Comparison of ENCODE assay signal across 8 mouse cellular contexts in genomic region chr17:56109219-56110051, GRCm38 (mm10). TPM values are rescaled to one million over a fixed set of nuclear protein-coding genes. Genes with fewer than 3 reads are reported as not detected.
A peak's percentile ranks its signal among the peaks of the same experiment; 100 is the strongest.
DNase-seq lines count a peak whose midpoint lies in the region; ATAC-seq lines count a peak whose summit lies in the region.

Gene Plin4 (minus strand): TSS chr17:56109803.

- H3K27ac ChIP-seq in hindbrain, embryonic 13.5 days = 0 out of 2 replicates have a peak within 1 kb of the TSS, but pooled peaks have one; percentile 3
- no peak within 1 kb of the TSS for H3K27ac ChIP-seq in hindbrain, embryonic 12.5 days
- no peak within 1 kb of the TSS for H3K27ac ChIP-seq in heart, embryonic 13.5 days (replicated peaks)

- no peak within 1 kb of the TSS for H3K4me3 ChIP-seq in hindbrain, embryonic 13.5 days
- no peak within 1 kb of the TSS for H3K4me3 ChIP-seq in hindbrain, embryonic 12.5 days
- no peak within 1 kb of the TSS for H3K4me3 ChIP-seq in heart, embryonic 13.5 days

- ATAC-seq in hindbrain, embryonic 13.5 days (ENCODE audit: low FRiP score) = no peak
- no peak for ATAC-seq in hindbrain, embryonic 12.5 days (ENCODE audit: low FRiP score)
- no peak for ATAC-seq in heart, embryonic 13.5 days (ENCODE audit: extremely low read depth, insufficient number of reproducible peaks, low FRiP score, low TSS enrichment)

- no peak within 1 kb of the TSS for H3K4me2 ChIP-seq in hindbrain, embryonic 13.5 days
- H3K4me2 ChIP-seq in hindbrain, embryonic 12.5 days (replicated peaks) = no peak within 1 kb of the TSS
- no peak within 1 kb of the TSS for H3K4me2 ChIP-seq in heart, embryonic 13.5 days

- H3K4me1 ChIP-seq in hindbrain, embryonic 13.5 days (replicated peaks) = peaks cover 13% of the 10 kb centered on the region
- H3K4me1 ChIP-seq in hindbrain, embryonic 12.5 days = peaks cover 5% of the 10 kb centered on the region; the same call in 1 of the 2 replicates
- H3K4me1 ChIP-seq in heart, embryonic 13.5 days = peaks cover 12% of the 10 kb centered on the region

- no peaks in the 10 kb centered on the region for H3K27me3 ChIP-seq in hindbrain, embryonic 13.5 days
- H3K27me3 ChIP-seq in hindbrain, embryonic 12.5 days = no peaks in the 10 kb centered on the region
- no peaks in the 10 kb centered on the region for H3K27me3 ChIP-seq in heart, embryonic 13.5 days (replicated peaks)

- WGBS in hindbrain, embryonic 13.5 days = 63% methylated on average over 10 of the region's 10 CpGs
- 61% methylated on average over 10 of the region's 10 CpGs for WGBS in hindbrain, embryonic 12.5 days
- WGBS in heart, embryonic 13.5 days = 53% methylated on average over 10 of the region's 10 CpGs

- DNase-seq in urinary bladder, postnatal 14 days (ENCODE audit: low spot score) = peak; percentile 64
- DNase-seq in urinary bladder, postnatal 4 days (ENCODE audit: low spot score in 2 of 2) = no peak
- DNase-seq in spleen, adult 12 weeks (ENCODE audit: low spot score) = no peak
- no peak for DNase-seq in c-Kit-positive CD71-positive TER-119-positive erythroid progenitor cells, embryonic 14.5 days (ENCODE audit: low spot score)
- DNase-seq in frontal cortex, adult 2 months (ENCODE audit: extremely low spot score in 1 of 2, low spot score in 1 of 2) = no peak

- H3K36me3 ChIP-seq in hindbrain, embryonic 13.5 days = peaks cover 9% of the 10 kb centered on the region
- no peaks in the 10 kb centered on the region for H3K36me3 ChIP-seq in hindbrain, embryonic 12.5 days
- 0 out of 2 replicates have a peak, but pooled peaks cover 6% of the 10 kb centered on the region for H3K36me3 ChIP-seq in heart, embryonic 13.5 days

- no peak within 1 kb of the TSS for H3K9ac ChIP-seq in hindbrain, embryonic 13.5 days
- H3K9ac ChIP-seq in hindbrain, embryonic 12.5 days = no peak within 1 kb of the TSS
- peak within 1 kb of the TSS; percentile 28; the same call in 1 of the 2 replicates for H3K9ac ChIP-seq in heart, embryonic 13.5 days

- H3K9me3 ChIP-seq in hindbrain, embryonic 13.5 days = no peaks in the 10 kb centered on the region
- no peaks in the 10 kb centered on the region for H3K9me3 ChIP-seq in hindbrain, embryonic 12.5 days (replicated peaks)
- H3K9me3 ChIP-seq in heart, embryonic 13.5 days = no peaks in the 10 kb centered on the region

RNA-seq across cellular contexts. Expression of gene Plin4, which starts in this region (rescaled TPM):
- 0.10 TPM in 2 replicates for polyA plus RNA-seq in hindbrain, embryonic 13.5 days (2015; fragmentation: Nextera tagmentation; extraction: Ambion mirVana)
- 0.06 and 0.09 TPM in 2 replicates for polyA plus RNA-seq in hindbrain, embryonic 12.5 days (2016; fragmentation: Nextera tagmentation; extraction: Ambion mirVana)
- polyA plus RNA-seq in heart, embryonic 13.5 days (2015; fragmentation: Nextera tagmentation; extraction: Ambion mirVana) = 0.05 and 0.07 TPM in 2 replicates
- 0.36 and 0.56 TPM in 2 replicates for polyA plus RNA-seq in frontal cortex, adult 2 months (2012; rRNA removed)
